Comparison of ENCODE assay signal across 19 mouse cellular contexts in genomic region chr10:79831583-79831982, GRCm38 (mm10). TPM values are rescaled to one million over a fixed set of nuclear protein-coding genes. Genes with fewer than 3 reads are reported as not detected.
"Had no signal": no experiment of that assay in that cellular context is flagged by ENCODE, and none has a peak within 500 bp of the region (broad histone marks: within the 10 kb centered on the region; RNA-seq: fewer than 3 reads in every experiment).

No protein-coding gene starts in this region.

- H3K27ac ChIP-seq: kidney, embryonic 15.5 days; left cerebral cortex, adult 2 months; liver, embryonic 13.5 days; macrophage; stomach, postnatal 0 days had no signal

- H3K36me3 ChIP-seq: kidney, embryonic 15.5 days; liver, embryonic 13.5 days had no signal

- H3K27me3 ChIP-seq: kidney, embryonic 15.5 days had no signal

- H3K4me3 ChIP-seq: kidney, embryonic 15.5 days; left cerebral cortex, adult 2 months; liver, embryonic 13.5 days; megakaryocyte, embryonic 14.5 days had no signal

- H3K9me3 ChIP-seq: kidney, embryonic 15.5 days; liver, embryonic 13.5 days had no signal

- ATAC-seq: lung, postnatal 0 days had no signal

- DNase-seq: kidney, postnatal 10 days; kidney, postnatal 36 days; layer of hippocampus, postnatal 36 days; liver, embryonic 13.5 days; lung, embryonic 14.5 days; midbrain, embryonic 14.5 days; right cerebral cortex, postnatal 4 days had no signal

RNA-seq across cellular contexts. Expression of gene Misp, which starts 10.8 kb away (rescaled TPM):
- total RNA-seq: midbrain, postnatal 0 days had no signal

RNA-seq across cellular contexts. Expression of gene Prss57, which starts 40.8 kb away (rescaled TPM):
- total RNA-seq: liver, adult 2 months; midbrain, postnatal 0 days had no signal
- polyA plus RNA-seq: limb, embryonic 11.5 days; liver, adult 2 months; lung, embryonic 14.5 days; macrophage; neural tube, embryonic 11.5 days; neural tube, embryonic 14.5 days; stomach, embryonic 14.5 days had no signal

RNA-seq across cellular contexts. Expression of gene Prtn3, which starts 42.7 kb away (rescaled TPM):
- total RNA-seq: liver, adult 2 months had no signal
